22 mouse cellular contexts compared by ENCODE assay signal in genomic region chr13:35160767-35161166, GRCm38 (mm10).
DNase-seq lines count a peak whose midpoint lies in the region; ATAC-seq lines count a peak whose summit lies in the region.
"Had no signal": no experiment of that assay in that cellular context is flagged by ENCODE, and none has a peak within 500 bp of the region (broad histone marks: within the 10 kb centered on the region; RNA-seq: fewer than 3 reads in every experiment).

No protein-coding gene starts in this region.

- peaks cover 12% of the 10 kb centered on the region for H3K4me1 ChIP-seq in forebrain, embryonic 12.5 days
- no peaks in the 10 kb centered on the region for H3K4me1 ChIP-seq in forebrain, embryonic 15.5 days
- H3K4me1 ChIP-seq in midbrain, embryonic 10.5 days, result peaks cover 18% of the 10 kb centered on the region
- no peaks in the 10 kb centered on the region for H3K4me1 ChIP-seq in midbrain, embryonic 15.5 days
- peaks cover 12% of the 10 kb centered on the region for H3K4me1 ChIP-seq in forebrain, embryonic 13.5 days
- no peaks in the 10 kb centered on the region for H3K4me1 ChIP-seq in midbrain, embryonic 16.5 days (ENCODE audit: control insufficient read depth, insufficient read depth, low read length)
- H3K4me1 ChIP-seq: hindbrain, embryonic 15.5 days; intestine, embryonic 15.5 days; stomach, embryonic 15.5 days had no signal

- no peaks in the 10 kb centered on the region for H3K36me3 ChIP-seq in forebrain, embryonic 12.5 days (replicated peaks)
- H3K36me3 ChIP-seq in forebrain, embryonic 15.5 days, result no peaks in the 10 kb centered on the region
- H3K36me3 ChIP-seq in midbrain, embryonic 10.5 days, result no peaks in the 10 kb centered on the region
- no peaks in the 10 kb centered on the region for H3K36me3 ChIP-seq in midbrain, embryonic 15.5 days (replicated peaks)
- no peaks in the 10 kb centered on the region for H3K36me3 ChIP-seq in forebrain, embryonic 13.5 days (ENCODE audit: poor library complexity, severe bottlenecking)
- H3K36me3 ChIP-seq in midbrain, embryonic 16.5 days (ENCODE audit: control insufficient read depth, insufficient read depth, low read length), result no peaks in the 10 kb centered on the region
- H3K36me3 ChIP-seq: hindbrain, embryonic 15.5 days; intestine, embryonic 15.5 days; limb, embryonic 13.5 days; stomach, embryonic 15.5 days had no signal

- no peak overlapping the region for H3K4me2 ChIP-seq in forebrain, embryonic 12.5 days
- H3K4me2 ChIP-seq in forebrain, embryonic 15.5 days (replicated peaks), result no peak overlapping the region
- no peak overlapping the region for H3K4me2 ChIP-seq in midbrain, embryonic 15.5 days
- no peak overlapping the region for H3K4me2 ChIP-seq in forebrain, embryonic 13.5 days
- no peak overlapping the region for H3K4me2 ChIP-seq in midbrain, embryonic 16.5 days (ENCODE audit: low read length)
- H3K4me2 ChIP-seq: hindbrain, embryonic 15.5 days; intestine, embryonic 15.5 days; limb, embryonic 13.5 days; liver, embryonic 11.5 days; stomach, embryonic 15.5 days had no signal

- peaks cover 11% of the 10 kb centered on the region for H3K27me3 ChIP-seq in forebrain, embryonic 12.5 days
- no peaks in the 10 kb centered on the region for H3K27me3 ChIP-seq in forebrain, embryonic 15.5 days
- H3K27me3 ChIP-seq in midbrain, embryonic 10.5 days (ENCODE audit: low read depth, poor library complexity, severe bottlenecking), result no peaks in the 10 kb centered on the region
- H3K27me3 ChIP-seq in midbrain, embryonic 15.5 days (replicated peaks), result no peaks in the 10 kb centered on the region
- H3K27me3 ChIP-seq in forebrain, embryonic 13.5 days, result 0 out of 2 replicates have a peak, but pooled peaks cover 3% of the 10 kb centered on the region
- no peaks in the 10 kb centered on the region for H3K27me3 ChIP-seq in midbrain, embryonic 16.5 days (ENCODE audit: control insufficient read depth, insufficient read depth, low read depth, low read length)
- H3K27me3 ChIP-seq: hindbrain, embryonic 15.5 days; intestine, embryonic 15.5 days; limb, embryonic 13.5 days; stomach, embryonic 15.5 days had no signal

- H3K9ac ChIP-seq in forebrain, embryonic 12.5 days, result no peak overlapping the region
- no peak overlapping the region for H3K9ac ChIP-seq in forebrain, embryonic 15.5 days (replicated peaks)
- H3K9ac ChIP-seq in midbrain, embryonic 15.5 days, result no peak overlapping the region
- no peak overlapping the region for H3K9ac ChIP-seq in forebrain, embryonic 13.5 days
- no peak overlapping the region for H3K9ac ChIP-seq in midbrain, embryonic 16.5 days (ENCODE audit: low read depth, low read length)
- H3K9ac ChIP-seq: hindbrain, embryonic 15.5 days; intestine, embryonic 15.5 days; limb, embryonic 13.5 days; liver, postnatal 0 days; stomach, embryonic 15.5 days had no signal

- ATAC-seq in forebrain, embryonic 12.5 days (ENCODE audit: low FRiP score), result 0 out of 2 replicates have a peak, but pooled peaks have one; percentile 65
- no peak for ATAC-seq in forebrain, embryonic 15.5 days (replicated peaks)
- ATAC-seq in midbrain, embryonic 15.5 days (replicated peaks), result no peak
- ATAC-seq in forebrain, embryonic 13.5 days, result peak; percentile 36; the same call in 1 of the 2 replicates
- peak; percentile 45; the same call in 1 of the 2 replicates for ATAC-seq in midbrain, embryonic 16.5 days
- ATAC-seq: CD4-positive, CD25-positive, alpha-beta regulatory T cell, adult 4 months; intestine, embryonic 15.5 days; liver, postnatal 0 days had no signal

- H3K9me3 ChIP-seq in forebrain, embryonic 12.5 days, result no peaks in the 10 kb centered on the region
- no peaks in the 10 kb centered on the region for H3K9me3 ChIP-seq in forebrain, embryonic 15.5 days
- no peaks in the 10 kb centered on the region for H3K9me3 ChIP-seq in midbrain, embryonic 10.5 days (replicated peaks)
- H3K9me3 ChIP-seq in midbrain, embryonic 15.5 days, result no peaks in the 10 kb centered on the region
- no peaks in the 10 kb centered on the region for H3K9me3 ChIP-seq in forebrain, embryonic 13.5 days (replicated peaks)
- H3K9me3 ChIP-seq in midbrain, embryonic 16.5 days (replicated peaks; ENCODE audit: control insufficient read depth, low read length, poor library complexity, severe bottlenecking), result no peaks in the 10 kb centered on the region
- H3K9me3 ChIP-seq: hindbrain, embryonic 15.5 days; intestine, embryonic 15.5 days; limb, embryonic 13.5 days; stomach, embryonic 15.5 days had no signal

- no peak overlapping the region for H3K27ac ChIP-seq in forebrain, embryonic 12.5 days
- no peak overlapping the region for H3K27ac ChIP-seq in forebrain, embryonic 15.5 days (replicated peaks)
- H3K27ac ChIP-seq in midbrain, embryonic 10.5 days (replicated peaks), result peak overlapping the region; percentile 71
- H3K27ac ChIP-seq in midbrain, embryonic 15.5 days, result no peak overlapping the region
- no peak overlapping the region for H3K27ac ChIP-seq in forebrain, embryonic 13.5 days
- no peak overlapping the region for H3K27ac ChIP-seq in midbrain, embryonic 16.5 days (ENCODE audit: low read length)
- H3K27ac ChIP-seq: hindbrain, embryonic 15.5 days; intestine, embryonic 15.5 days; layer of hippocampus, adult 2 months; left cerebral cortex, adult 2 months; limb, embryonic 13.5 days; stomach, embryonic 15.5 days had no signal

- no peak overlapping the region for H3K4me3 ChIP-seq in forebrain, embryonic 12.5 days (replicated peaks)
- no peak overlapping the region for H3K4me3 ChIP-seq in forebrain, embryonic 15.5 days
- no peak overlapping the region for H3K4me3 ChIP-seq in midbrain, embryonic 10.5 days
- H3K4me3 ChIP-seq in midbrain, embryonic 15.5 days, result no peak overlapping the region
- no peak overlapping the region for H3K4me3 ChIP-seq in forebrain, embryonic 13.5 days
- no peak overlapping the region for H3K4me3 ChIP-seq in midbrain, embryonic 16.5 days (ENCODE audit: low read depth, low read length)
- H3K4me3 ChIP-seq: hindbrain, embryonic 15.5 days; intestine, embryonic 15.5 days; layer of hippocampus, adult 2 months; left cerebral cortex, adult 2 months; limb, embryonic 13.5 days; stomach, embryonic 15.5 days had no signal

- no peak for DNase-seq in midbrain, embryonic 10.5 days (ENCODE audit: low spot score)
- no peak for DNase-seq in heart, adult 8-10 months (ENCODE audit: low spot score)
- DNase-seq: adrenal gland, postnatal 25 days; cerebellum, adult 2 months; cerebellum, postnatal 14 days; kidney, adult 2 months; kidney, postnatal 36 days; liver, postnatal 0 days; lung, postnatal 36 days had no signal

- WGBS in forebrain, embryonic 12.5 days, result 3% methylated on average over 2 of the region's 2 CpGs
- 0% methylated on average over 2 of the region's 2 CpGs for WGBS in forebrain, embryonic 15.5 days
- WGBS in midbrain, embryonic 10.5 days, result 17% methylated on average over 2 of the region's 2 CpGs
- 5% methylated on average over 2 of the region's 2 CpGs for WGBS in midbrain, embryonic 15.5 days
- WGBS in forebrain, embryonic 13.5 days, result 3% methylated on average over 2 of the region's 2 CpGs
- WGBS in midbrain, embryonic 16.5 days, result 5% methylated on average over 2 of the region's 2 CpGs

Comparison
In these comparisons a context has a peak if more than half of its experiments do, and no peak if none do; other contexts are left out.
1. ATAC-seq: peak in forebrain, embryonic 12.5 days (single experiment), forebrain, embryonic 13.5 days (single experiment) and midbrain, embryonic 16.5 days (single experiment); none in forebrain, embryonic 15.5 days (single experiment) and midbrain, embryonic 15.5 days (single experiment).